7 mouse cellular contexts compared by ENCODE assay signal in genomic region chr17:73096484-73096883, GRCm38 (mm10). TPM values are rescaled to one million over a fixed set of nuclear protein-coding genes. Genes with fewer than 3 reads are reported as not detected.
DNase-seq lines count a peak whose midpoint lies in the region; ATAC-seq and TF ChIP-seq lines count a peak whose summit lies in the region.

No protein-coding gene starts in this region.

- no peaks in the 10 kb centered on the region for H3K27me3 ChIP-seq in kidney, embryonic 14.5 days (ENCODE audit: control insufficient read depth, insufficient read depth, low read length)

- ATAC-seq in kidney, embryonic 14.5 days (ENCODE audit: low FRiP score, low TSS enrichment) = no peak

- no peak overlapping the region for H3K9ac ChIP-seq in kidney, embryonic 14.5 days (ENCODE audit: low read depth, low read length)
- H3K9ac ChIP-seq in ES-E14 (ENCODE audit: insufficient read depth, low read depth, low read length, poor library complexity, severe bottlenecking) = no peak overlapping the region

- H3K27ac ChIP-seq in kidney, embryonic 14.5 days (ENCODE audit: low read depth, low read length) = no peak overlapping the region
- no peak overlapping the region for H3K27ac ChIP-seq in ES-E14 (ENCODE audit: insufficient read depth, low read depth, low read length, poor library complexity, severe bottlenecking)

- intact Hi-C loops in heart, postnatal 36 days (cut with DNase I) = loop anchor here (5.0 kb wide), 1 partner anchor 201 kb away; no protein-coding TSS in a partner anchor

- H3K36me3 ChIP-seq in kidney, embryonic 14.5 days (ENCODE audit: control insufficient read depth, insufficient read depth, low read length) = no peaks in the 10 kb centered on the region
- no peaks in the 10 kb centered on the region for H3K36me3 ChIP-seq in ES-E14 (ENCODE audit: control insufficient read depth, insufficient read depth, low read length, poor library complexity, severe bottlenecking)

- no peaks in the 10 kb centered on the region for H3K9me3 ChIP-seq in kidney, embryonic 14.5 days (ENCODE audit: control insufficient read depth, low read length)
- H3K9me3 ChIP-seq in ES-E14 (ENCODE audit: control insufficient read depth, insufficient read depth, low read depth, low read length) = no peaks in the 10 kb centered on the region

- DNase-seq in kidney, adult 9 months = peak; percentile 59
- DNase-seq in ES-E14 (ENCODE audit: low read depth, low spot score) = peak; percentile 66
- peak; percentile 58 to 69 for DNase-seq in adrenal gland, postnatal 36 days
- peak; percentile 35 to 62 for DNase-seq in heart, postnatal 36 days
- peak; percentile 43 for DNase-seq in lung, postnatal 25 days (ENCODE audit: low spot score)
- DNase-seq in testis, postnatal 10 days (ENCODE audit: low spot score) = peak; percentile 61

- 32% methylated on average over 5 of the region's 5 CpGs for WGBS in kidney, embryonic 14.5 days

- no peak overlapping the region for H3K4me3 ChIP-seq in kidney, embryonic 14.5 days (ENCODE audit: low read length)
- no peak overlapping the region for H3K4me3 ChIP-seq in ES-E14 (ENCODE audit: insufficient read depth in 1 of 2, low read depth in 1 of 2, low read length in 2 of 2, poor library complexity in 1 of 2, severe bottlenecking in 1 of 2)

- H3K4me1 ChIP-seq in kidney, embryonic 14.5 days (ENCODE audit: control insufficient read depth, insufficient read depth, low read length) = no peaks in the 10 kb centered on the region
- H3K4me1 ChIP-seq in ES-E14 (ENCODE audit: control insufficient read depth in 2 of 2, insufficient read depth in 2 of 2, low read length in 2 of 2, poor library complexity in 1 of 2) = no peaks in the 10 kb centered on the region

- H3K4me2 ChIP-seq in kidney, embryonic 14.5 days (replicated peaks; ENCODE audit: low read depth, low read length) = no peak overlapping the region

- in situ Hi-C loops in ES-E14 (cut with MboI; ENCODE audit: low sequenced_read_pairs in 2 of 2, unreplicated experiment in 2 of 2) = no loop called here

TF ChIP-seq in ES-E14, 5 proteins besides CTCF, POLR2A, EP300 and RAD21:
- 0 out of 2 replicates have a peak, but pooled peaks have one; percentile 13 for TF ChIP-seq ZC3H11A (IDR thresholded peaks at IDR 0.05; ENCODE audit: borderline replicate concordance, low read depth, low read length)
- no peak for TF ChIP-seq ZNF384 (IDR thresholded peaks at IDR 0.05; ENCODE audit: low read depth, low read length)

RNA-seq across cellular contexts. Expression of gene Lclat1, which starts 11.3 kb away (rescaled TPM):
- 13.6 and 24.9 TPM in 2 replicates for polyA plus RNA-seq in kidney, embryonic 14.5 days (2014; fragmentation: Nextera tagmentation; extraction: Ambion mirVana)
- total RNA-seq in ES-E14 (2012; rRNA removed) = 8.6 and 15.7 TPM in 2 replicates
- 10 to 100 TPM; 39.4 to 48.0 TPM for total RNA-seq in adrenal gland, postnatal 36 days (2021)
- total RNA-seq in heart, postnatal 36 days (2021) = 100 to 1,000 TPM in 1 of 2 experiments, 10 to 100 TPM in 1; 91.4 to 117 TPM
